Mouse (Mus musculus) gastrocnemius, adult 8-10 months (tissue): ENCODE measurements around the gene Stip1. TPM values are rescaled to one million over a fixed set of nuclear protein-coding genes. Genes with fewer than 3 reads are reported as not detected.

ENCODE experiments used
- DNase-seq, 2 experiments: peaks; one replicate each; pipeline ENCODE4 v3.0.0; 2022; ENCODE audit warnings: low spot score in 2 of 2
- total RNA-seq, 4 experiments: library from RNA; stranded (reverse); gene quantifications; 2 replicates each; pipeline ENCODE4 v1.2.4; 2022

Gene Stip1
- total RNA-seq, 4 experiments from 2014 or later: 77.9 to 86.5 (median 81.8) TPM

DNA sequence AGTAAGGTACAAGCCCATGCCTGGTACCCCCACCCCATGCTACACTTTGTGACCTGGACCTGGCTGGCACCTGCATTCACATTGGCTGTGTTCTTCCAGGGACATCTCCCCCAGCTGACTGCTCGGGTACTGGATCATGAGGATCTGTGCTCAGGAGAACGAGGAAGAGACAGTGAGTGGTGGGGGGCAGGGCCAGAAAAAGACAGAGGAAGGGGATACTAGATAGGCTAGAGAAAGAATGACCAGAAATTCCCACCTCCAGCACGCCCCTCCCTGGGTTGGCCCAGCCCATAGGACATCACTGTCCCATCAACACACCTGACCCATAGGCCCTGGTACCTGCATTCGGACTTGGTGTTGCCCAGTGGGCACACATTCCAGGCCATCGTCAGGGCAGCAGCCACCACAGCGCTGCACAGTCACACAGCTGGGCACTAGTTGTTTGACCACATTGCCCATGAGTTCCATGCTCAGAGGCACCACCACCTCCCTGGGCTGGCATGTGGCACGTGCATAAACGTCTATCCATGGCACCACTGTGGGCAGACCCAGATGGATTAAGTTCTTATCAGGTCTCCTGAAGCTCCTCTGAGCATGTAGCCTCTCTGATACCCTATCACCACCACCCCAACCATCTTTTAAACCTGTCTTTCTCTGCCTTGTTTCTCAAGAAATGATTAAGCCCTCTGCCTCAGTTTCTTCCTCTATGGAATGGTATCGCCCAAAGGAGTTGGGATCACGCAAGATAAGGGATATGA is 53.6 kb downstream of the Stip1 start:
- no peak for DNase-seq

DNA sequence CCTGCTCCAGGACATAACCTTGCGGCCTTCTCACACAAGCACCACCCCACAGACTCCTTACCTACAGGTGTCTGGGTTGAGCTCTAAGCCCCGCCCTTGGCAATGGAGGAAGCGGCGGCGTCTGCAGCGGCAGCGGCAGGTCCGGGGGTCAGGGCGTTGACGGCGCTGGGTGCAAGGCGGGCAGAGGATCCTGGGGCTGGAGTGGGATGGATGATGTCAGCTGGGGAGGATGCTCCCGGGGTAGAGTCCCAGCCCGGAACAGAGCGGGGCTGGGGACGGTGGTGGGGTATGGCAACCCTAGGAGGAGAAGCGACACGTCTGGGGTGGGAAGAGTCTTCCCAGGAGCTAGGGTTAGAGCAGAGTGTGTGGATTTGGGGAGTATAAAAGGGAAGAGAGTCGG is 54.5 kb downstream of the Stip1 start:
- DNase-seq: no peak

DNA sequence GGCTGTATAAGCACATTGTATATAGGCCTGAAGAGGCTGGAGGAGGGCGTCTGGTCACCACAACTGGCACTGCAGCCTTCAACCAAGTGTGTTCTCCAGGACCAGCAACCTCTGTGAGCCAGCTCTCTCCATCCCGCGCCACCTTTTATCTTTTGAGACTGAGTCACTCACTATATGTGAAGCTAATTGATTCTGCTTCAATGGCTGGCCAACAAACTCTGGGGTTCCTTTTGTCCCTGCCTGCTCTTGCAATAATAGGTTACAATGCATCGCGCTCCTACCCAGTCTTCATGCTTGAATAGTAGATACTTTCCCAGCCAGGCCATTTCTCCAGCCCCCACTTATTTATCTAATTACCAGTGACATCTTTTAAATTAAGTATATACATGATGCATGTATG is 56.1 kb downstream of the Stip1 start:
- no peak for DNase-seq

DNA sequence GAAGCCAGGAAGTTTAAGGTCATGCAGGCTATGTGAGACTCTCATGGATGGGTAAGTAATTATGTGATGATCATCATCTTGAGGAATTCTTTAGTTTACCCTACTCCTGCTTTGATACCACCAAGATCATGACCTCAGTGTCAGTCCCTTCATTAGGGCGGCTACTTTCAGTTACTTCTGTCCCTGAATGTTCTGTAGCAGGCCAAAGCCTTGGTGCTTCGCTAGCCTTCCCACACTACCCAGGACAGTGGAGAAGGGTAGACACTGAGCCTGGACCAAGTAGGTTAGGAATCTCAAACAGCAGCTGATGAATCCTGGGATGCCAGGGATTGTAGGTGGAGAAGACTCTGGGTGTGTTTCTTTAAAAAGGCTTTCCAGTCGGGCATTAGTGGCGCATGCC is 58.3 kb downstream of the Stip1 start:
- DNase-seq: no peak

DNA sequence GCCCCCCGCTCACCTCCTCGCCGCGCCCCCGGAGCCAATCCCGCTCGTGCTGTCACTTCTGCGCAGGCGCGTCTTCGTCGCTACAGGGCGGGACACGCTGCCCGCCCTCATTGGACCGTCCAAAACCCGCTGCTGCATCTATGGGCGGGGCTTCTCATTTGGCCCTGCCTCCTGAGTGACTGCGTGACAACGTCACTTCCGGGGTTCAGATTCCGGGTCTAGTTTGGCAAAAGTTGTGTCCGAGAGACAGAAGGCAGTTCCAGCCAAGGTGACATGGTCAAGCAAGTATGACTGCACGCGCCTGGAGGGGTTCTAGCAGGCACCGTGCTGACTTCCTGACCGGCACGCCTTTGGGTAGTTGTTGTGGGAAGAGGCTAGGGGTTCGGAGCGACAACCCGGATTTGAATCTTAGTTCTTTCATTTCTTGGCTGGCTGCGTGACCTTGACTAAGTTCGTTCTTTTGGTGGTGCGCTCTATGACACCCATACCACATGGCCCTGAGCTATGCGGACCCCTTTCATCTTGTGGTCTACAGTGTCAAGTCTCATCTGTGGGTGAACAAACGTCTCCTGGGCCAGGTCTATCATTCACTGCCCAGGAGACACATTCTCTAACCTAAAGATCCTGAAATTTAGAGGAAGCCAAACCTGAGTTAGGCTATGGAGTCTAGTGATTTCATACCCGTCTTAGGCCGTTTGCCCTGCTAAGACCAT is 59.2 kb downstream of the Stip1 start, which contains the start of gene Fkbp2:
Gene Fkbp2, minus strand, starts transcription at position 121 of the 713 bp plus-strand sequence.
- peak; percentile 98 to 99 for DNase-seq

DNA sequence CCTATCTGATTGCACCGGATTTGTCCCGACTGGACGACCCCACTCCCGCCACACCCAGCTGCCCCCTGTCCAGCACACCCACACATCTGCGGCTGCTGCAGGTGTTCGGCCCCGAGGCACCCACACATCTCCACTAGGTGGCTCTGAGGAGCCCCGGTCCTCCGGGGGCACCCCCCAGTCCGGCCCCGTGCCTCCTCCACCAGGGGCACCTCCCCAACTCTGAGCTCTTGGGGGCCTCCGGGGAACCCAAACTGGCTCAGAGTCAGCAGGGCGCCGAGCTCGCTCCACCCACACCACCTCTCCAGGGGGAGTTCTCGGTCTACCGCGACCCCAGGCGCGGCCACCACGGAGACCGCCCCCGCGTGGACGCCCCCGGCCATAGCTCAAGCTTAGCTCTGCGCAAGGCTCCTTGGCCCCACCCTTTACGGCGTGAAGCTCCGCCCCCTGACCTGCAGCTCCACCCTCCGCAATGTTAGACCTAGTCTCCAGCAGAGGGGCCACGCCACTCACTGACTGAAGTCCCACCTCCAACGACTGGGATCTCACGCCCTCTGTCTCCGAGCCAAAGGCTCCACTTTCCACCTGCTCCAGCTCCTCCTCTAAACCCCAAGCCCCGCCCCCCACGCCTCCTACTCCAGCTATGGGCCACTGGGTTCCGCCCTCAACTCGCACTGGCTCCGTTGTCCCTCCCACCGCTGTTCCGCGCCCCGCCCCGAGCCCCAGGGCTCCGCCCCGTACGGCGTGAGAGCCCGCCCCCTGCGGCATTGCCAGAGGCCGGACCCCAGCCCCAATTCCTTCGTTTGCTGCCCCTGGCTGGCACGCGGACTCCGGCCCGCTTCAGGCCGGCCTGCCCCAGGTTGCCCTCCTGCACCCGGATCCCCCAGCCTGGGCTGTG is 60.0 kb downstream of the Stip1 start:
- peak; percentile 100 for DNase-seq

DNA sequence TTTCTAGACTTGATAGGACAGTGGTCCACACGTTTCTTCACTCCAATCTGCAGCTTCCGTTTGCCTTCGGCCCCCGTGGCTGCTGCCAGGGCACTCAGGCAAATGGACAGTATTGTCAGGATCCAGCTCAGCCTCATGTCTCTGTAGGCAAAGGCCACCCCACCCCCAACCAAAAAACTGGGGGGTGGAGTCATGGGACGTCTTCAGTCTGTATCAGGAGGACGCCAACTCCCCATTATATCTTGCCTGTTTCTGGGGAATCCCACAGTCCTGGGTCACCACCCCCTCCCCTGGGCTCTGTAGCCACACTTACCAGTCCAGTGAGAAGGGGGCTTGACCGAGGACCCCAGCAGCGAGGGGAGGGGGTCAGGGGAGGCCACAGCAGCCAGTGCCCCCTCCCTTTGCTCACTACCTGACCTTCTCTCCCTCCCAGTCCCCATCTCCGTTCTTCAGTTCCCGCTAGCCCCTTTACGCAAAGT is 60.7 kb downstream of the Stip1 start:
- peak; percentile 37 to 49 for DNase-seq

DNA sequence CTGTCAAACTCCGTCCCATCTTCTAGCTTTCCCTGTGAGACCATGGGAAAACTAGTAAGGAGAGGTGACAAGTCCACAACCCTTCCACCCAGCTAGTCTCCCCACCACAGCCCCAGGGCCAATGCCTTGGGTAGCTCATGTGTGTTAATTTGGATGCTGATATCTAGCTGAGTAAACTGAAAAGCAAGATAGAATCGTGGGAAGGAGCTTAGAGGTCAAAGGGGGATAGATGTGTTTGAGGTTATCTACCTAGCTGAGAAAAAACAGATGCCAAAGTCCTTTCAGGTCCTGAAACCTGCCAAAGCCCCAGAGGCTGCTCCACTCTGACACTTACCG is 61.2 kb downstream of the Stip1 start:
- no peak for DNase-seq

DNA sequence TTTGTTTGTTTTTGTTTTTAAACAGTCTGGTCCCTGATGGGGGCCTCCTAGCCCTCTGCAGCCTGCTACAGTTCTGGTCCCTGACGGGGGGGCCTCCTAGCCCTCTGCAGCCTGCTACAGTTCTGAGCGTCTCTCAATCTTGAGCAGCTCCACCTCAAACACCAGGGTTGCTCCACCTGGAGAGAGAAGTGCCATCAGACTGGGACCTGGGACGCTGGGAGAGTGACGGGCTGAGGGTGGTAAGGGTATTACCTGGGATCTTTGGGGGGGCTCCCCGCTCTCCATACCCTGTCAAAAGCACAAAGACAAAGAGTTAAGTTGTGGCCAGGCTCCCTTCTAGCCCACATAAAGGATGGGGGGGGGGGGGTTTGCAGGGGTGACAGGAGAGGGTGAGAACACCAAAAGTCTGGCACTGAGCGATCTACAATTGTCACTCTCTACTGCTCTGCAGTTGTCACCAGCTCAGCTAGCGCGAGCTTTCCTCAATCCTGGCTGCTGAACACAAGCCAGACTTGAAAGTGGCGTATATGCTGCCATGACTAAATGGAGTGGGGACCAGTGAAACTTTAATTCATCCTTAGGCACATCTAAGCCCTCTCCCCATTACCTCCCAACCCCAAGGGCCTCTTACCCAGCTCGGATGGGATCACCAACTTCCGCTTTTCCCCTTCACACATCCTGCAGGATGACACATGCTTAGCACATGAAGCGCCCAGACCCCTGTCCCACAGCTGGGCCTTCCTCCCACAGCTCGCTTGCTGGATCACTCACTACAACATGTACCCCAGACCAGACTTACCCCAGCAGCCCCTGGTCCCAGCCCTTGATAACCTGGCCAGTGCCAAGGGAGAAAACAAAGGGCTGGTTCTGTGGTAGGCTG is 61.8 kb downstream of the Stip1 start:
- no peak for DNase-seq

DNA sequence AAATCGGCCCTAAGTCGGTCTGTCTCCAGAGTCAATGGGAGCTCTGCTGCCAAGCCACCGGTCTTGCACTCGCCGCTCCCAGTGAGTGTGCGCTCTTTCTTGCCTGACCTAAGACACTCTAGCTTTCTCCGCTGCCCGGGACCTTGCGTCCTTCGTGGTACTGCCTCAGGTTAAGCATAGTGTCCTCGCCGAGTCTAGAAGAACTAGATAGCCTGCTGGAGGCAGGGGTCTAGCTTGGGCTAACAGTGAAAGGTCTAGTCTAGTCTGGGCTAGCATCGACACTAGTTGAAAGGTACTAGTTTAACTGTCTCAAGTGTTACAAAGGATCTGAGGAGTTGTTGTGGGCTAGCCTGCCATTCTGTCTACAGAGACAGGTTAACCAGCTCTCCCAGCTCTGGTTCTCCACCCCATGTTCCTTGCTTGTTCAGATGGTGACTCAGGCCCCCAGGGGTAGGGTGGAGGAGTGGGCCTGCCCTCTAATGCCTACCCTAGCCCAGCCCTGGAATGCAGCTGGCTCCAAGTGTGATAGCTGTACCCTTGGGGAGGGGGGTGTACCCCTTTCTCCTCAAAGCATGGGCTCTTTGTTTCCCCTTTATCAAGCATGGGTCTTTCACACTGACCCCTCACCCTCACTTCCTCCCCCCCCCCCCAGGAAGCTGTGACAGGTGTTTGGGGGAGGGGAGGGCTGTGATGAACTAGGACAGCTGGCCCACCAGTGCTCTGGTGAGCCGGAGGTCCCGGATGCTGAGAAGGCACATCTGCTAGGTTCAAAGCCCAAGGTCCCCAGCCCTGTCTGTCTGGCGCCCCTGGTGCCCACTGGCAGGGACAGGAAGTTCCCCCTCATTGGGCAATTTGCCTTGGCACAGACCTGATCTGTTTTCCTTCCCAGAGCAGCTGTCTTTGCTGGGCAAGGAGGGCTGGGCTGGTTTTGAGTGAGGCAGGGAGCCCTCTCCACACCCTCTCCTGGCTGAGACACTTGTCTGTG is 63.9 kb downstream of the Stip1 start, which contains the start of gene Plcb3:
Gene Plcb3, minus strand, starts transcription at position 934 of the 985 bp plus-strand sequence.
- DNase-seq: peak; percentile 73 to 79

DNA sequence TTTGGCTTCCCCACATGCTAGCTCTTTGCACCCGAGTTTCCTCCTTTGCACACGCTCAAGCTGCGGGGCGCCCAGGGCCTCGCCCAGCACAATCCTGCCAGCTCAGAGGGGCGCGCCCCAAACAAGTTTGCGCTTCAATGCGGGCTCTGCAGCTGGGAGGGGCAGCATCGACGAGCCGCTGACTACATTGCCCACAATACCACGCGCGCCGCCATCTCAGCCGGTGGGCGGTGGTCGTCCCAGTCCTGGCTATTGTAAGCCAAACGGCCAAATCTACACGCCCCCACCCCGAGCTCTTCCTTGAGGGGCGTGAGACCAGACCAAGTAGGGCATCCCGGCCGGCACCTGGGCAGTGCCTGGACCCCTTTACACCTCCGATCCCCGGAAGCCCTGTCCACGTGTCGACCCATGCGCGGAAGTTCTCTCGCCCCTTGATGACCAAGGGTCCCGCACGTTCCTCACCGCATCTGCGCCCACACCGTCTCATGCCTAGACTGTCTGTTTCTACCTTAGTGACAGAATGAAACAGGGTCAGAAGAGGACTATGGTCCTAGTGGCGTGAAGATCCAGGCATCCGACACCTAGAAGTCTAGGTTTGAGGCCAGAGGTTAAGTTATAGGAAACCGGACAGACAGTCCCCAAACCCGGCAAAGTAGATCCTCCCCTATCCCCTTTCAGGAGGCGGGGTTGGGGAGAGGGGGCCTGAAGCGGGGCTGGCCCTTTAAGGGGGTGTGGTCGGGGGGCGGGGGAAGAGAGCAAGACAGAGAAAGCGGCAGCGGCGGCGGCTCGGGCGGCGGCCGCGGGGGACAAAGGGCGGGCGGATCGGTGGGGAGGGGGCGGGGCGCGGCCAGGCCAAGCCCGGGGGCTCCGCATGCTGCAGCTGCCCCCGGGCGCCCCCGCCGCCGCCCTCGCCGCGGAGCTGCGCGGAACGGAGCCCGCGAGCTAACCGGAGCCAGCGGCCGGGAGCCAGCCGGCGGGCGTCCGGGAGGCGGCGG is 65.3 kb downstream of the Stip1 start, which contains the start of gene Ppp1r14b:
Gene Ppp1r14b, plus strand, starts transcription at position 758 of the 995 bp plus-strand sequence.
- peak; percentile 64 to 70 for DNase-seq

DNA sequence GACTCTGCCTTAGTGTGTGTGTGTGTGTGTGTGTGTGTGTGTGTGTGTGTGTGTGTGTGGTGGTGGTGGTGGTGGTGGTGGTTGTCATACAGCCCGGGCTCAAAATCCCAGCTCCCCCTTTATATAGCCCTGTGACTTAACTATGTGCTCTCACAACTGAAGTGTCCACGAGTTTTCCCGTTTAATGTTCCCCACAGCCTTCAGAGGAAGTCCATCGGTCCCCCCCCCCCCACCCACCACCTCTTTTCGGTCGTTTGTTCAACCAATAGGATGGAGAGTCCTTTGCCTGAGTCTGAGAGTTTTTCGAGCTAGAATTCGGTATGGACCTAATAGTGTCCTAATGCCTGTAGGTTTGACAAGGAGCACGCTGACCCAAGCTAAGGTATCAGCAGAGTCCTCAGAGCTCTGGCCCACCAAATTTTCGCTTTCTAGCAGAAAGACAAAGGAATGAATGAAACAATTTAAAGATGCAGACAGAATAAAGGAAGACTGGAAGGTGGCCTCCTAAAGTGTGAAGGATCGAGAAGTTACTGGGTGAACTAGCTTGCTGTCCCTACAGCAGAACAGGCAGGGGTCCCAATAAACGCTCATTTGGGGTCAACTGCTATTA is 66.1 kb downstream of the Stip1 start:
- no peak for DNase-seq

DNA sequence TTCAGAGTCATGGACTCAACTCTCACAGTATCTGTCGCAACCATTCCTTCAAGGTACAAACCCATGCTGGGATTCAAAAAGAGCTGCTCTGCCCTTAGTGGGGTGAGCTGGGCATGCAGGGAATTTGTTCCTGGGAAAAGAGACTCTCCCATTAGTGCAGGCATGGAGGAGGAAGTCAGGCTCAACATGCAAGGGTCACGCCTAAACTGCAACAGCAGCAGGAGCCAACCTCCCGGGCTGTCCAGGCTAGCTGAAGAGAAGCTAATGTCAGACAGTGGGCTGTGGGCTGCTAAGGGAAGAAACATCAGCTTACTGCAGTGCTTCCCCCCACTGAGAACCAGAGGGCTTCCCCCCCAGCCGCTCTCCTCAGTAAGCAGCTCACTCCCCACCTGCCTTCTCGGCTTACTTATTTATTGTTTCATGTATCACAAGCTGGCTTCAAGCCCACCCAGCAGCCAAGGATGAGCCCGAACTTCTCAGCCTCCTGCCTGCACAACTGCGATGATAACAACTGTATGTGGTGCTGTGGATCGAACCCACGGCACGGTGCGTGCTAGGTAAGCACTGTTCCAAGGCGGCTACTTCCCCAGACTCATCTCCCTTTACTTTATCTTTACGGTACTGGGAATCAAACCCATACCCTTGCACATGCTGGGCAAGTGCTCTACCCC is 67.4 kb downstream of the Stip1 start:
- no peak for DNase-seq

DNA sequence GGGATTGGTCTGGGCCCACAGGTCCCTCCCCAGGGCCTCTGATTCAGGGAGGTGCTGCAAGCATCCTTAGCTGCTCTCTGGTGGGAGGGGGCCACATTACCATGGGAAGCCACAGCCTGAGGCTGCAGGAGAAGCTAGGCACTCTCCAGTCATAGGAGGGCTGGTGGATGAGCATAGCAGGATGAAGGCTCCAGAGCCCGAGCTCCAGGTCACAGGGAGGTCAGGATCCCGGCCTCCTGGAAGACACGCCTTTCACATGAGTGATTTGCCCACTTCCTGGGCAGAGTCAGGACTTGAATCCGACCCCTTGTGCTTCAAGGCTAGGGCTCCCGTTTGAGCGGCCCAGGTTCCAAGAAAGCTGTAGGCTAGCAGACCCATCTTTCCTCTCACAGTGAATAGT is 68.1 kb downstream of the Stip1 start:
- no peak for DNase-seq
